Mouse (Mus musculus) T-helper 2 cell (primary cell): ENCODE data around the gene Psme3.
"Not testable (repeated sequence)": the region's sequence is repeated elsewhere in the genome, so short reads cannot be mapped to it uniquely, and the experiment has no call there.

Experiments
- in situ Hi-C: fragments of 300-600 bp; cut with MboI, MseI; formaldehyde crosslinking; loops from one replicate; pipeline ENCODE4 v1.15.1; 2025; ENCODE audit warnings: high pct_unique_total_duplicates

The Psme3 gene

DNA sequence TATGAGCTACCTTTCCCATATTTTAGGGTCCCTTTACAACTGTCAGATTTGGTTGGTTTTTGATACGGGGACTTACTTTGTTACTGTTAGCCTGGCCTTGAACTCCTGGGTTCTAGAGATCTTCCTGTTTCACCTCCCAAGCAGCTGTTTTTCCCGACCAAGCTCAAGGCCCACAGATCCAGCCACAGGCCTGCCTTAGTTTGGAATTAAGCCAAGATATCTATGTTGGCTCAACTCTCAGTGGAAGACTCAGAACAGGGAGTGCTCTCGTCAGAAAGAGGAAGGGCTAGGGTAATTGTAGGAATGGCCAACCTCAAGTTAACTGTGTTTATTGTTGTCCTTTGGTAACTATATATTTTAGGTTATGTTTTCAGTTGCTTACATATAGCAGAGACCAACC lies 3.9 kb upstream of the Psme3 start:
- in situ Hi-C loops: no loop called here

- in situ Hi-C loops: no loop called here
These were observed 1.4 kb upstream of the Psme3 start for GRCm38 (mm10) chr11:101314567-101314966.

GRCm38 (mm10) chr11:101315082-101315650 lies 847 bp upstream of the Psme3 start:
- in situ Hi-C loops: no loop called here

DNA sequence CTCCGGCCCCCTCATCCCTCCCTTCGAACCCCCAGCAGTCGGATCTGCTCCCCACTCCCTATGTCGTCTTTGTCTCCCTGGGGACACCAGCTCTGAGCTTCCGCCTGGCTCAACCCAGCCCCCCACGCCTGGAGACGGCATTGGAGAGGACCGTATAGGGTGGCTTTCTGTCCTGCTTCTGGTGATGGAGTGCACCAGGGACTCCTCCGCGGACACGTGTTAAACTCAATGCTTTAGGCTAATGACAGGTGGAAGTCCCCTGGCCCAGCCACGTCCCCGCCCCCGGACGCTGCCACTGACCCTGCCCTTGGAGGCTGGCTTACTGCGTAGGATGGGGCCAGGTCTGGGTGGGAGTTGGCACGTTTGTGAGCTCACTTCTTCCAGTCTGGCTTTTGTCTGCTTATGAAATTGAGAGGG lies 496 bp downstream of the Psme3 start:
- in situ Hi-C loops: no loop called here

DNA sequence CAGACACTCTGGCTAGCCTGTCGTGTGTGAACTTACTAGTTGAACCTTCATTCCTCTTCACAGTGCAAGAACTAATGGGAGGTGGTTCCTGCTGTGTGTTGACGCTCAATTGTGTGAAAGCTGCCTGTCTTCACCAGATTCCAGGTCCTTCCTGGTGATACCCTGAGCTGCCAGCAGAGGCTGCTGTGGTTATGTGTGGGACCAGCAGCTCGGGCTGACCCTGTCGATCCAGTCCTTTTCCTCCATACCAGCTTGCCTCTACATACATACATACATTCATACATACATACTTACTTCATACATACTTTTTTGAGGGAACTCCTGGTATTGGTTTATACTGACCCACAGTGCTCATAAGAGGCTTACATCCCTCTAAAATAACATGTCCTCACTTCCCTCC lies 7.6 kb downstream of the Psme3 start:
- in situ Hi-C loops: no loop called here

GRCm38 (mm10) chr11:101324763-101325162 lies 8.8 kb downstream of the Psme3 start, which contains the start of gene Aoc2:
TSS of gene Aoc2 (plus strand) at chr11:101325063.
- in situ Hi-C loops: no loop called here

- in situ Hi-C loops: not testable (repeated sequence)
These were observed 9.2 kb downstream of the Psme3 start for GRCm38 (mm10) chr11:101325201-101325600.

DNA sequence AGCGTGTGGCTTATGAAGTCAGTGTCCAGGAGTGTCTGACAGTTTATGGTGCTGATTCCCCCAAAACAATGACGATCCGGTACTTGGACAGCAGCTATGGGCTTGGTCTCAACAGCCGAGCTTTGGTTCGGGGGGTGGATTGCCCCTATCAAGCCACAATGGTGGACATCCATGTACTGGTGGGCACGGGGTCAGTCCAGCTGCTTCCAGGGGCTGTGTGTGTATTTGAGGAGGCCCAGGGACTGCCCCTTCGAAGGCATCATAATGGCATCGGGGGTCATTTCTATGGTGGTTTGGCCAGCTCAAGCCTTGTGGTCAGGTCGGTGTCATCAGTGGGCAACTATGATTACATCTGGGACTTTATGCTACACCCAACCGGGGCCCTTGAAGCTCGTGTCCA lies 10.1 kb downstream of the Psme3 start:
- in situ Hi-C loops: no loop called here

DNA sequence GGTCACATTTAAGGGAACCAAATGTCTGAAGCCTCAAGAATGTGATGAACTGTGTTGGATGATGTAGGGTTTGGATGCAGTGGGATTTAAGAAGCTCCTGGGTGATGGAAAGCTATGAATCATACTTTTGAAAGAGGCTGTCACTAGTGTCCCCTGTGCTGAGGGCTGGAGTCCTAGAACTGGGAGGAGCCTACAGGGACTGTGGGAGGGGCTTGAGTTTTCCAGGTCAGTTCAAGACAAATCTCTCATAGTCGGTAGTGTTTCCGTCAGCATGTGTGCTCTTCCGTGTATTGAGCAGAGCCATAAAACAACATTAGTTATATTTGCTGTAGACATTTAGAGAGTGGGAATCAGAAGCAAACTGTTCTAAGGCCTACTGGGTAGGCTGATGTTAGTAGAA lies 11.3 kb downstream of the Psme3 start:
- in situ Hi-C loops: no loop called here

DNA sequence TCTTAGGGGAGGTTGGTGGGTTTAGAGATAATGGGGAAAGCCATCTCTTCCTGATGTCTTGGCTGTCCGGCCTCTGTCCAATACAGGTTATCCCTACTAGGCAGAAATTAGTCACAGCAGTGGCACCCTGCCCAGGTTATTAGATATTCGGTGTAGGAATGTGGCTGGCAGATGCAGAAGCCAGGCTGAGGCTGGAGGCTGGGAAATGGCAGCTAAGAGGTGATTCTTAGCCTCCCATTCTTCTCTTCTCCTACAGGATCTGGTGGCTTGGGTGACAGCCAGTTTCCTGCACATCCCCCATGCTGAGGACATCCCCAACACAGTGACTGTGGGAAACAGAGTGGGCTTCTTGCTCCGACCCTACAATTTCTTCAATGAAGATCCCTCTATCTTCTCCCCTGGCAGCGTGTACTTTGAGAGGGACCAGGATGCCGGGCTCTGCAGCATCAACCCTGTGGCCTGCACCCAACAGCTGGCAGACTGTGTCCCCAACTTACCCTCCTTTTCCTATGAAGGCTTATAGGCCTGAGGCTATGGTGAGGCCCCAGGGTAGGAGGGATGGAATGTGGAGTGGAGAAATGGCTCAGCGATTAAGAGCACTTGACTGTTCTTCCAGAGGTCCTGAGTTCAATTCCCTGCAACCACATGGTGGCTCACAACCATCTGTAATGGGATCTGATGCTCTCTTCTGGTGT lies 13.1 kb downstream of the Psme3 start:
- in situ Hi-C loops: no loop called here

- in situ Hi-C loops: loop anchor here (5.0 kb wide), 1 partner anchor 82 kb away; no protein-coding TSS in a partner anchor
These were observed 14.4 kb downstream of the Psme3 start, which contains the start of gene Aoc3 for GRCm38 (mm10) chr11:101330371-101330924. TSS of gene Aoc3 (plus strand) at chr11:101330605.

DNA sequence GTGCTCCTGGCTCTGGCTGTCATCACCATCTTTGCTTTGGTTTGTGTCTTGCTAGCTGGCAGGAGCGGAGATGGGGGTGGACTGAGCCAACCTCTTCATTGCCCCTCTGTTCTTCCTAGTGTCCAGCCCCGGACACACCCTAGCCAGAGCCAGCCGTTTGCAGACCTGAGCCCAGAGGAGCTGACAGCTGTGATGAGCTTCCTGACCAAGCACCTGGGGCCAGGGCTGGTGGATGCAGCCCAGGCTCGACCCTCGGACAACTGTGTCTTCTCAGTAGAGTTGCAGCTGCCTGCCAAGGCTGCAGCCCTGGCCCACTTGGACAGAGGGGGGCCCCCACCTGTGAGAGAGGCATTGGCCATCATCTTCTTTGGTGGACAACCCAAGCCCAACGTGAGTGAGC lies 14.9 kb downstream of the Psme3 start:
- in situ Hi-C loops: loop anchor here (5.0 kb wide), 1 partner anchor 81 kb away; no protein-coding TSS in a partner anchor

- in situ Hi-C loops: loop anchor here (5.0 kb wide), 1 partner anchor 80 kb away; no protein-coding TSS in a partner anchor
These were observed 16.5 kb downstream of the Psme3 start for GRCm38 (mm10) chr11:101332537-101332936.

- in situ Hi-C loops: loop anchor here (5.0 kb wide), 1 partner anchor 78 kb away; no protein-coding TSS in a partner anchor
These were observed 18.0 kb downstream of the Psme3 start for GRCm38 (mm10) chr11:101334023-101334422.

GRCm38 (mm10) chr11:101334516-101334915 lies 18.5 kb downstream of the Psme3 start:
- in situ Hi-C loops: loop anchor here (5.0 kb wide), 1 partner anchor 78 kb away; no protein-coding TSS in a partner anchor

DNA sequence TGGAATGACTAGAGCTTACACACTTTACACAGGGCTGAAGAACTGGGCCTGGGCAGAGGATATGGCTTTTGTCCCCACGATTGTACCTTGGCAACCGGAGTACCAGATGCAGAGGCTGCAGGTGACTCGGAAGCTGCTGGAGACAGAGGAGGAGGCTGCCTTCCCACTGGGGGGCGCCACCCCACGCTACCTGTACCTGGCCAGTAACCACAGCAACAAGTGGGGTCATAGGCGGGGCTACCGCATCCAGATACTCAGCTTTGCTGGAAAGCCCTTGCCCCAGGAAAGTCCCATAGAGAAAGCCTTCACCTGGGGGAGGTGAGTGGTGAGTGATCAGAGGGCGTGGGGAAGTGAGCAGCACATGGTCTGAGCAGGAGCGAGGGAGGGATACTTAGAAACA lies 19.7 kb downstream of the Psme3 start:
- in situ Hi-C loops: no loop called here

DNA sequence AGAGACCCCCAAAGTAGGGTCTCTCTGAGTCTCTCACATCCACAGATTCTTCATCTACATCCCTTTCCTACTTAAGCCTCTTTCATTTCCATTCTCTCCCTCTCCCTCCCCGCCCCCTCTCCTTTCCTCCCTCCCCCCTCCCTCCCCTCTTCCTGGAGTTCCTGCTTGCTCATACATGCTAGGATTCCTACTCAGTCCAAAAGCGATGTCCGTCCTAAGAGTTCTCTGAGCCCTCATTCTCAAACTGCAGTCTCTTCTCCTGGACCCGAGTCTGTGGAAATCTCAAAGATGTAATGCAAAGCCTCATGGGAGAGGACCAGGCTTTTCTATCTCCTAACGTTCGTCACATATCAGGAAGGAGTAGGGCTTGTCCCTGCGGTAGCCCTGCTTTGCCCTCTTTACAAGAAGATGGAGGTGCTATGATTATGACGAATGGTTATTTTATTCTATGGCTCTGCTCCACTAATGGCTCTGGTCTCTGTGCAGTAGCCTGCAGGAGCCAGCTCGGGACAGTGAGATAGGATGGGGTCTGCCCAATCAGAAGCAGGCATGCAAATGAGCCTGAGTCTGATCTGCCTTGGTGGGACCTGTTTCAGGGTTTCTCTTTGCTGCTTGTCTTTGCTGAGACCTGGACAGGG lies 22.2 kb downstream of the Psme3 start:
- in situ Hi-C loops: no loop called here

DNA sequence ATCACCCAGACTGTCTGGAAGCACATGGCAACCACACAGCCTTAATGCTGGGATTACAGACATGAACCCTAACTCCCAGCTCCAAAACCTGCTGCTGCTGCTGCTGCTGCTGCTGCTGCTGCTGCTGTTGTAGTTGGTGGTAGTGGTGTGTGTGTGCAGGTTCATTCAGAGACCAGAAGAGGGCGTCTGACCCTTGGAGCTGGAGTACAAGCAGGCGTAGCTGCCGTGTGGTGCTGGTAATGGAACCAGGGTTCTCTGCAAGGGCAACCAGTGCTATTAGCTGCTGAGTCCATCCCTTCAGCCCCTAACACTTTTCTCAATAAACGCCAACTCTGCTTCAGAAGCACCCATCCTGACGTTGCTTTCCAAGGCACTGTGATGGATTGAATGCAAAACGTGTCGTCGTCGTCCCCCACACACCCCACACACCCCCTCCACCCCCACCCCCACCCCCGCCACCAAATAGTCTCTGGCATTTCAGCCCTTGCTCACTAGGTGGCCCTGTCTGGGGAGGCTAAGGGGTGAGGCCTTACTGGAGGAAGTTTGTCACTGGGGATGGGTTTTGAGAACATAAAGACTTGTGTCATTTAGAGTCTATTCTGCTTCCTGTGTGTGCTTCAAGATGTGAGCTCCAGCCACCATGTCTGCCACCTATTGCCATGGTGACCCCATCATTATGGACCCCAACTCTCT lies 31.2 kb downstream of the Psme3 start:
- in situ Hi-C loops: no loop called here

GRCm38 (mm10) chr11:101348774-101349173 lies 32.8 kb downstream of the Psme3 start:
- in situ Hi-C loops: no loop called here

GRCm38 (mm10) chr11:101349216-101349615 lies 33.2 kb downstream of the Psme3 start:
- in situ Hi-C loops: no loop called here

DNA sequence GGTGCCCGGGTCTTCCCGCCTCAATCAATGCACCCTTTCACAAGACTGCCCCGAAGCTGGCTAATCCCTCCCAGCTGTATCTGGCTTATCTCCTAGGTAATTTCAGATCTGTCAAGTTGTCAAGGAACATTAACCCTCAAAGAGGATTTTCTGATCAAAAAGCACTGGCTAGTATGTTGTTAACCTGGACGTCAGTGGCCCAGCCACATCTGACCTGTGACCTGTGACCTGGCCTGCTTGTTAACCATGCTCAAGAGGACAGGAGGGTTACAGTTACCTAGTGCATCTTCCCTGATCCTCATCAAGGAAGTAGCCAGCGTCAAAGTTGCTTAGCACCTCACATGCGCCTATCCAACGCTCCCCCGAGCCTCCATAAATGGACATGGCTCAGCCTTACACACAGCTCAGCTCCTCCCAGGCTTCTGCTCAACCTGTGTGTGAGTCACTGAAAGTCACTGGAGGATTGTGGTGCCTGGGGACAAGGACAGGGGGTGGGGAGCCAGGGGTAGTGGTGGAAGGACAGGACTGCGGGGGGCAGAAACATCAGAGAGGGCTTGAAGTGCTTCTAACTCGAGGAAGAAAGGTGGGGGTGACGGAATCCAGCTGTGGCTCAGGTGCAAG lies 35.2 kb downstream of the Psme3 start:
- in situ Hi-C loops: no loop called here
